Mouse (Mus musculus) olfactory bulb, adult 2 months (tissue): ENCODE results near the gene Dppa2. TPM values are rescaled to one million over a fixed set of nuclear protein-coding genes. Genes with fewer than 3 reads are reported as not detected.

ENCODE experiments used
- H3K27ac ChIP-seq: fragments of 200-500 bp; 2 replicates; pipeline ENCODE4 v1.5.1; 2012; ENCODE audit warnings: low read depth, low read length; ENCODE audit not compliant: insufficient read depth
- H3K4me1 ChIP-seq: fragments of 200-500 bp; 2 replicates; pipeline ENCODE4 v1.6.1; 2012; ENCODE audit warnings: low read length; ENCODE audit not compliant: control insufficient read depth, insufficient read depth
- H3K4me3 ChIP-seq: fragments of 200-500 bp; 2 replicates; pipeline ENCODE4 v1.5.1; 2012; ENCODE audit warnings: mild to moderate bottlenecking, low read depth, low read length, moderate library complexity; ENCODE audit not compliant: insufficient read depth
- CTCF ChIP-seq: fragments of 200-500 bp; IDR thresholded peaks from 2 replicates; pipeline ENCODE4 v1.5.1; 2012; ENCODE audit warnings: low read depth, mild to moderate bottlenecking, low read length, moderate library complexity; ENCODE audit not compliant: insufficient read depth
- POLR2A ChIP-seq: fragments of 200-500 bp; IDR thresholded peaks from 2 replicates; pipeline ENCODE4 v1.6.1; 2012; ENCODE audit warnings: mild to moderate bottlenecking, low read depth, low read length, moderate library complexity; ENCODE audit not compliant: insufficient read depth
- WGBS: fragments of 180-500 bp; shearing (Covaris S2); methylation state at CpG from one replicate; pipeline ENCODE4 v1.1.7; 2018; 5-methylcytosine and 5-hydroxymethylcytosine counted together
- polyA plus RNA-seq: library from polyadenylated mRNA; stranded (reverse); fragments of >200 nt; gene quantifications from 2 replicates; pipeline ENCODE4 v1.2.4, GENCODE M21; 2012; ENCODE audit warnings: low replicate concordance; ENCODE audit not compliant: missing spikeins, insufficient read depth, insufficient read length

Gene Dppa2
- polyA plus RNA-seq, 1 experiment, result not detected

- TF ChIP-seq CTCF, result no peak
- TF ChIP-seq POLR2A, result no peak
- 75% methylated on average over 5 of the region's 5 CpGs for WGBS
- H3K4me1 ChIP-seq, result no peaks in the 10 kb centered on the region
- no peak overlapping the region for H3K4me3 ChIP-seq
- H3K27ac ChIP-seq, result no peak overlapping the region
Observed at GRCm38 (mm10) chr16:48326903-48327302, 23.2 kb downstream of the Dppa2 start.

DNA sequence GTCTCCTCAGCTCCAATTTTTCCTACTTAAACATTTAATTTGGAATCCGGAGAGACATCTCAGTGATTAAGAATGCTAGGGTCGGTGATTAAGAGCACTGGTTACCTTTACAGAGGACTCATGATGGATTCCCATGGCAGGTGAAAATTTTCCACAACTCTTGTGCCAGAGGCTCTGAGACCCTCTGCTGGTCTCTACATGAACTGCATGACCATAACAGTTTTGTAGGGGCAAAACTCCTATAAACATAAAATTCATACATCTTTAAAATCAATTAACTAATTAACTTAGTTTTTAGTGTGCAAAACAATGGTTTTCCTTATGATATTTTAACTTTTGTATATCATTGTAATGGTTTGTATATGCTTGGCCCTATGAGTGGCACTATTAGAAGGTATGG, 24.7 kb downstream of the Dppa2 start:
- H3K4me1 ChIP-seq, result no peaks in the 10 kb centered on the region
- TF ChIP-seq CTCF (no peak), POLR2A (no peak)
- WGBS, result over 99% methylated on average over 2 of the region's 2 CpGs
- no peak overlapping the region for H3K27ac ChIP-seq
- no peak overlapping the region for H3K4me3 ChIP-seq

GRCm38 (mm10) chr16:48331822-48332221, 28.1 kb downstream of the Dppa2 start:
- TF ChIP-seq POLR2A (no peak), CTCF (no peak)
- no peak overlapping the region for H3K27ac ChIP-seq

DNA sequence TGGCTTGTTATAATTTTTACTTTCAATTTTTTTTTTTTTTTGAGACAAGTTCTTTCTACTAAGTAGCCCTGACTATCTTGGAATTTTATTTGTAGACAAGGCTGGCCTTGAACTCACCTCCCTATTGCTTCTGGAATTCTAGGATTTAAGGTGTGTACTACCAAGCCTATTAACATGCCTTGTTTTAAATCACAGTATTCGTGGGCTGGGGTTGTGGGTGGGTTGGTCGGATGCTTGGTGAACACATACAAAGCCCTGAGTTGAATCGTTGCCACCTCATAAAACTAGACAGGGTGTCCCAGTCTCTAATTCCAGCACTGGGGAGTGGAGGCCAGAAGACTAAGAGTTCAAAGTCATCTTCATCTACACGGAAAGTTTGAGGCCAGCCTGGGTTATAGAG, 31.6 kb downstream of the Dppa2 start:
- H3K4me1 ChIP-seq, result no peaks in the 10 kb centered on the region
- H3K27ac ChIP-seq, result no peak overlapping the region
- TF ChIP-seq CTCF (no peak), POLR2A (no peak)
- no peak overlapping the region for H3K4me3 ChIP-seq
- WGBS, result 89% methylated on average over 4 of the region's 4 CpGs

More at GRCm38 (mm10) chr16:48331822-48332221, 28.1 kb downstream of the Dppa2 start:
- Histone ChIP-seq H3K4me1 (no peaks in the 10 kb centered on the region), H3K4me3 (no peak overlapping the region)
- 81% methylated on average over 3 of the region's 3 CpGs for WGBS

- 84% methylated on average over 2 of the region's 2 CpGs for WGBS
- TF ChIP-seq CTCF, result no peak
- no peak for TF ChIP-seq POLR2A
- no peaks in the 10 kb centered on the region for H3K4me1 ChIP-seq
- H3K27ac ChIP-seq, result no peak overlapping the region
- H3K4me3 ChIP-seq, result no peak overlapping the region
Observed at GRCm38 (mm10) chr16:48344193-48344592, 40.5 kb downstream of the Dppa2 start.

DNA sequence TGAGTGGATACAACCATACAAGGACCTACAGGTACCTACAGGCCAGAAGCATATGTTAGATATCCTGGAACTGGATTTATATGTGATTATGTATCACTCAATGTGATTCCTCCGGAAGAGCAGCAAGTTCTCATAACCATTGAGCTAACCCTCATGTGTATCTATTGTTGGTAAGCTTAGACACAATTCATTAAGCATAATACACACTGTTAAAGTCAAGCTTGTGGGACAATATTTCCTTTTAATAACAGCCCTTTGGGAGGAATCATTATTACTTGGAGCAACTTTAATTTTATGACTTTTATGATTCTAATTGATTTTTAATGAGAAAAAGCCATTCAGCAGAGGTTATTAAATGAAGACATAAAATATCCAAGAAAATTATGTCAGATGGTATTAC, 43.5 kb downstream of the Dppa2 start:
- Histone ChIP-seq H3K4me1 (no peaks in the 10 kb centered on the region), H3K4me3 (no peak overlapping the region), H3K27ac (no peak overlapping the region)
- WGBS, result 90% methylated on average over 1 of the region's 1 CpGs
- no peak for TF ChIP-seq POLR2A
- no peak for TF ChIP-seq CTCF

DNA sequence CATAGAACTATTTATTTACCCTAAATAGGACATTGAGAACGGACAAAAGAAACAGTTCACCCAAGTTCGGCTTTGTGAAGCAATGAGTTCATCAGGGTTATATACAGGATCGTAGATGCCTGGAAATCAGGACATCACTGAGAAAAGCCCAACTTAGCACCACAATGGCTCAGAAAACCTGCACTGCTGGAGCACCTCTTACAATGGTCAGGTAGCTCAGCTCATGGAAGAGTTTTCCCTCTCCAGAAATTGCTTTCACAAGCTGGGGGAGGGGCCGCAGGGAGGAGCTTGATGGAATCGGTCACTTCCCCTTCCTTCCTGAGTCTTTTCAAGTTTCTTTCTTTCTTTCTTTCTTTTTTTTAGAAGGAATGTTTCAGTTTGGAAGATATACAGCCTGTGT, 52.0 kb downstream of the Dppa2 start:
- H3K4me3 ChIP-seq, result no peak overlapping the region
- 83% methylated on average over 5 of the region's 5 CpGs for WGBS
- H3K27ac ChIP-seq, result no peak overlapping the region
- no peak for TF ChIP-seq CTCF
- no peak for TF ChIP-seq POLR2A
- H3K4me1 ChIP-seq, result no peaks in the 10 kb centered on the region

DNA sequence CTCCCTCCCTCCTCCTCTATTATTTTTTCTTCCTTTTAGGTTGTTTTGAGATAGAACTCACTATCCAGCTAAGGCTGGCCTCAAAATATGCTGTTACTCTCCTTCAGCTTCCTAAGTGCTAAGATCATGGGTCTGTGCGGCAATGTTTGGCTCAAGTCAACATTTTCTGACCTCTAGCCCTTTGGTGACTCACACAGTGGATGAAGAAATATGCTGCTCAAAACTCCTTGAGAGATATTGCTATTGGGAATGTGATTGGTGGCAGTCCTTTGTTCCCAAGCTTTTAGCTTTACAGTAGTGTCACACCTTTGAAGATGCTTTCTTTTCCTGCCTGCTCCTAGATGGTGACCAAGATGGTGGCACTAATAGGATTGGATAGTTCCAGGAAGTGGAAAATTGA, 52.7 kb downstream of the Dppa2 start:
- Histone ChIP-seq H3K27ac (no peak overlapping the region), H3K4me3 (no peak overlapping the region), H3K4me1 (no peaks in the 10 kb centered on the region)
- 98% methylated on average over 1 of the region's 1 CpGs for WGBS
- TF ChIP-seq POLR2A, result no peak
- no peak for TF ChIP-seq CTCF

- no peaks in the 10 kb centered on the region for H3K4me1 ChIP-seq
- no peak overlapping the region for H3K27ac ChIP-seq
- WGBS, result 75% methylated on average over 12 of the region's 12 CpGs
- no peak overlapping the region for H3K4me3 ChIP-seq
- no peak for TF ChIP-seq POLR2A
- no peak for TF ChIP-seq CTCF
Observed at GRCm38 (mm10) chr16:48360887-48361286, 57.2 kb downstream of the Dppa2 start.

DNA sequence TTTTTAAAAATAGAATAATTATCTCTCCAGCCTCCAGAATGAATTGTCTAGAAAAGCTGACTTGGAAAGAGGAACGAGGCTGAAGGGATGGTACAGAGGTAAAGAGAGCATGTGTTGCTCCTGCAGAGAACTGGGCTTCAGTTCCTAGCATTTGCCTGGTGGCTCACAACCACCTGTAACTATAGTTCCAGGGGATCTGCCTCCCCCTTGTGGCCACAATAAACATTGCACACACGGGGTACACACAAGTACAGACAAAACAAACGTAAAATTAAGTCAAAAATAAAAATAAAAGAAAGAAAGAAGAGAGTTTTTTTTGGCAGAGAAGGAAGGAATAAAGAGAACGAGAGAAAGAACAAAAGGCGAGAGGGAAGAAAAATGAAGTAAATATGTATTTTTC, 63.1 kb downstream of the Dppa2 start:
- H3K4me1 ChIP-seq, result no peaks in the 10 kb centered on the region
- H3K27ac ChIP-seq, result no peak overlapping the region
- 94% methylated on average over 5 of the region's 5 CpGs for WGBS
- no peak overlapping the region for H3K4me3 ChIP-seq
- no peak for TF ChIP-seq POLR2A
- no peak for TF ChIP-seq CTCF
